Mouse (Mus musculus): ENCODE measurements at regions not wholly inside any gene's neighbourhood (a gene's known extent, or its start where the extent isn't known, plus 50 kb on each side); places are given as distances from the start of the nearest gene placed in this dataset.

DNA sequence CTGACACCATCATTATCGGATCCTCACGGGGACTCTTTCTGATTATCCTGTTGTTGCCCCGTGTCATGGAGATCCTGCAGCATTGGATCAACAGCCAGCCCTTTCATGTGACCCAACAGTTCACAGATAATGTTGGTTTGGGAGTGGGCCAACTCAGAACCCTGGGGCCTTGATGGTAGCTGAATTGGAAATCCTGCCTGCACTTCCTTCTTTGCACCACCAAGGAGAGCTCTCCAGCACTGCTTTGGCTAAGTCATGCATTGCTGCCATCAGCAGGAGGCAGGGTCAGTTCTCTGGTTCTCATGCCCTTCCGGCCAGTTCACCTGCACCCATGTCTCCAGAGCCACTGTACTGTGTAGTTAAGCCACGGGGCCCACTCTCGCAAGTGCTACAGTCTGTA, 225.6 kb downstream of the Fam173b start:
- TF ChIP-seq CTCF (IDR thresholded peaks at IDR 0.05; ENCODE audit: extremely low read depth, insufficient read depth, insufficient read length, insufficient replicate concordance) (no peak), POLR2A (IDR thresholded peaks at IDR 0.05; ENCODE audit: low read depth, low read length) (no peak)
